Mouse (Mus musculus) erythroid progenitor cell, adult 5-6 weeks (primary cell): ENCODE measurements around the gene Vmn1r103. TPM values are rescaled to one million over a fixed set of nuclear protein-coding genes. Genes with fewer than 3 reads are reported as not detected.
"Not testable (repeated sequence)": the region's sequence is repeated elsewhere in the genome, so short reads cannot be mapped to it uniquely, and the experiment has no call there.

Experiments
- ATAC-seq: replicated peaks from 2 replicates; pipeline ENCODE4 v1.8.0; 2016; ENCODE audit warnings: moderate number of reproducible peaks, mild to moderate bottlenecking, moderate TSS enrichment, inconsistent platforms; ENCODE audit not compliant: poor library complexity, low FRiP score, severe bottlenecking
- total RNA-seq, 2 experiments: library from RNA; stranded (forward) in 1 of 2; stranded (reverse) in 1 of 2; fragments of 150-400 nt in 1 of 2; fragments of 186-747, 209-891 nt in 1 of 2; gene quantifications; 2 replicates each; pipeline versions ENCODE4 v1.2.3 to v1.2.4; 2015 to 2017; ENCODE audit warnings: low replicate concordance in 2 of 2

Vmn1r103 gene
- not detected in 2 replicates for total RNA-seq (2015; ENCODE audit: low replicate concordance)
- total RNA-seq (2017; ENCODE audit: low replicate concordance) = not detected in 2 replicates

DNA sequence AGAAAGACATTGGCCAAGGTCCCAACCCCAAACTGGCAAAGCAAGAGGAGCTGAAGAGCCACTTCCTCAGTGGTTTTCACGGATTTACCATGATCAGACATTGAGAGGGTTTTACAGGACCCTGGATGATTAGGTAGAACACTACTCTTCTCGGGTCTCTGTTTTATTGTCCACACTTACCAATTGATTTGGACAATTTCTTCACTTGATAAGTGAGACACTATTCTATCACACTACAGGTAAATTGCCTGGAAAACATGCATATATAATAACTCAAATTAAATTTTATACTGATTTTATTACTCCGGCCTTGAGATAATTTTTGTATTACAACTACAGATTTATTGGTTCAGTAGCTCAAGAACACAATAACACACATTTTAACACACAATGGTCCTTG, at the start of gene Vmn1r103:
Vmn1r103 (minus strand) TSS at position 101 of the 400 bp plus-strand sequence.
- not testable (repeated sequence) for ATAC-seq

DNA sequence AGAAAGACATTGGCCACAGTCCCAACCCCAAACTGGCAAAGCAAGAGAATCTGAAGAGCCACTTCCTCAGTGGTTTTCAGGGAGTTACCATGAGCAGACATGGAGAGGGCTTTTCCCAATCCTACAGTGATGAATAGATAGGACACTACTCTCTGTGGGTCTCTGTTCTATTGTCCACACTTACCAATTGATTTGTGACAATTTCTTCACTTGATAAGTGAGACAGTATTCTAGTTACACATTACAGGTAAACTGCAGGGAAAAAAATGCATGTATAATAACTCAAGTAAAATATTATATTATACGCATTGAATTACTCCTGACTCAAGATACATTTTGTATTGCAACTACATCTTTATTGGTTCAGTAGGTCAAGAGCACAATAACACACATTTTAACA, 35.3 kb upstream of the Vmn1r103 start, which contains the start of gene Gm5726:
Gm5726 (minus strand) TSS at position 101 of the 400 bp plus-strand sequence.
- not testable (repeated sequence) for ATAC-seq

- not testable (repeated sequence) for ATAC-seq
These were observed 23.2 kb upstream of the Vmn1r103 start, which contains the start of gene Vmn1r104 for GRCm38 (mm10) chr7:20533537-20533936. Gene Vmn1r104 (plus strand): TSS chr7:20533837.

DNA sequence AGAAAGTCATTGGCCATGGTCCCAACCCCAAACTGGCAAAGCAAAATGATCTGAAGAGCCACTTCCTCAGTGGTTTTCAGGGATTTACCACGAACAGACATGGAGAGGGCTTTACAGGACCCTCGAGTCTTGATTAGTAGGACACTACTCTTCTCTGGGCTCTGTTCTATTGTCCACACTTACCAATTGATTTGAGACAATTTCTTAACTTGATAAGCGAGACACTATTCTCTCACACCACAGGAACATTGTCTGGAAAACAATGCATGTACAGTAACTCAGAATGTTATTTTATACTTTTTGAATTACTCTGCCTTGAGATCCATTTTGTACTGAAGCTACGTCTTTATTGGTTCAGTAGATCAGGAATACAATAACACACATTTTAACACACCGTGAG, 35.5 kb downstream of the Vmn1r103 start, which contains the start of gene Gm10670:
Gm10670 (minus strand) TSS at position 101 of the 400 bp plus-strand sequence.
- ATAC-seq = not testable (repeated sequence)

Other genes starting within 250 kb of the Vmn1r103 start
- gene Gm5890, start 247.7 kb downstream of the Vmn1r103 start, total RNA-seq (2015; ENCODE audit: low replicate concordance) = not detected in 2 replicates
- gene Gm5890, start 247.7 kb downstream of the Vmn1r103 start, total RNA-seq (2017; ENCODE audit: low replicate concordance) = not detected in 2 replicates
- not detected in 2 replicates for gene Gm4133, start 176.5 kb downstream of the Vmn1r103 start, total RNA-seq (2015; ENCODE audit: low replicate concordance)
- gene Gm4133, start 176.5 kb downstream of the Vmn1r103 start, total RNA-seq (2017; ENCODE audit: low replicate concordance) = not detected in 2 replicates
- not detected in 2 replicates for gene Gm5728, start 135.1 kb downstream of the Vmn1r103 start, total RNA-seq (2015; ENCODE audit: low replicate concordance)
- not detected in 2 replicates for gene Gm5728, start 135.1 kb downstream of the Vmn1r103 start, total RNA-seq (2017; ENCODE audit: low replicate concordance)
- not detected in 2 replicates for gene Vmn1r100, start 92.6 kb downstream of the Vmn1r103 start, total RNA-seq (2015; ENCODE audit: low replicate concordance)
- gene Vmn1r100, start 92.6 kb downstream of the Vmn1r103 start, total RNA-seq (2017; ENCODE audit: low replicate concordance) = not detected in 2 replicates
- gene Vmn1r101, start 67.9 kb downstream of the Vmn1r103 start, total RNA-seq (2015; ENCODE audit: low replicate concordance) = not detected in 2 replicates
- not detected in 2 replicates for gene Vmn1r101, start 67.9 kb downstream of the Vmn1r103 start, total RNA-seq (2017; ENCODE audit: low replicate concordance)
- gene Gm10670, start 35.6 kb downstream of the Vmn1r103 start, total RNA-seq (2015; ENCODE audit: low replicate concordance) = not detected in 2 replicates
- gene Gm10670, start 35.6 kb downstream of the Vmn1r103 start, total RNA-seq (2017; ENCODE audit: low replicate concordance) = not detected in 2 replicates
- gene Vmn1r104, start 23.3 kb upstream of the Vmn1r103 start, total RNA-seq (2015; ENCODE audit: low replicate concordance) = not detected in 2 replicates
- gene Vmn1r104, start 23.3 kb upstream of the Vmn1r103 start, total RNA-seq (2017; ENCODE audit: low replicate concordance) = not detected in 2 replicates
- not detected in 2 replicates for gene Gm5726, start 35.2 kb upstream of the Vmn1r103 start, total RNA-seq (2015; ENCODE audit: low replicate concordance)
- not detected in 2 replicates for gene Gm5726, start 35.2 kb upstream of the Vmn1r103 start, total RNA-seq (2017; ENCODE audit: low replicate concordance)
- gene Gm4141, start 65.7 kb upstream of the Vmn1r103 start, total RNA-seq (2015; ENCODE audit: low replicate concordance) = not detected in 2 replicates
- gene Gm4141, start 65.7 kb upstream of the Vmn1r103 start, total RNA-seq (2017; ENCODE audit: low replicate concordance) = not detected in 2 replicates
- gene Gm4513, start 88.5 kb upstream of the Vmn1r103 start, total RNA-seq (2015; ENCODE audit: low replicate concordance) = not detected in 2 replicates
- not detected in 2 replicates for gene Gm4513, start 88.5 kb upstream of the Vmn1r103 start, total RNA-seq (2017; ENCODE audit: low replicate concordance)
- gene Vmn1r107, start 158.4 kb upstream of the Vmn1r103 start, total RNA-seq (2015; ENCODE audit: low replicate concordance) = not detected in 2 replicates
- gene Vmn1r107, start 158.4 kb upstream of the Vmn1r103 start, total RNA-seq (2017; ENCODE audit: low replicate concordance) = not detected in 2 replicates
- gene Vmn1r111, start 192.7 kb upstream of the Vmn1r103 start, total RNA-seq (2015; ENCODE audit: low replicate concordance) = not detected in 2 replicates
- gene Vmn1r111, start 192.7 kb upstream of the Vmn1r103 start, total RNA-seq (2017; ENCODE audit: low replicate concordance) = not detected in 2 replicates
- not detected in 2 replicates for gene Gm10668, start 220.1 kb upstream of the Vmn1r103 start, total RNA-seq (2015; ENCODE audit: low replicate concordance)
- gene Gm10668, start 220.1 kb upstream of the Vmn1r103 start, total RNA-seq (2017; ENCODE audit: low replicate concordance) = not detected in 2 replicates